Mouse (Mus musculus) G1E (cell line): Measurements from ENCODE around the gene Syndig1. TPM values are rescaled to one million over a fixed set of nuclear protein-coding genes. Genes with fewer than 3 reads are reported as not detected.

ENCODE experiments used
- ATAC-seq: 2 replicates; pipeline ENCODE4 v1.8.0; 2016; ENCODE audit warnings: mild to moderate bottlenecking; ENCODE audit not compliant: insufficient number of reproducible peaks, poor library complexity, low FRiP score, severe bottlenecking; ENCODE audit errors: extremely low read depth
- DNase-seq: peaks from one replicate; pipeline ENCODE4 v3.0.0; 2012; ENCODE audit warnings: low spot score
- H3K27me3 ChIP-seq: 2 replicates; pipeline ENCODE4 v1.6.1; 2012; ENCODE audit warnings: mild to moderate bottlenecking, low read length, inconsistent platforms; ENCODE audit not compliant: insufficient read depth
- H3K36me3 ChIP-seq: replicated peaks from 2 replicates; pipeline ENCODE3; 2012; ENCODE audit warnings: mild to moderate bottlenecking, inconsistent platforms
- H3K4me1 ChIP-seq: 2 replicates; pipeline ENCODE4 v1.6.1; 2012; ENCODE audit warnings: low read depth, low read length, inconsistent platforms, mixed read lengths; ENCODE audit not compliant: insufficient read depth
- H3K4me3 ChIP-seq: 2 replicates; pipeline ENCODE4 v1.5.1; 2012; ENCODE audit warnings: low read depth, mild to moderate bottlenecking, inconsistent platforms, low read length, moderate library complexity, mixed read lengths
- H3K9me3 ChIP-seq: replicated peaks from 2 replicates; pipeline ENCODE4 v1.6.1; 2012; ENCODE audit warnings: inconsistent platforms
- CTCF ChIP-seq: IDR thresholded peaks from 2 replicates; pipeline ENCODE4 v1.5.1; 2012; ENCODE audit warnings: low read depth, low read length, inconsistent platforms, mixed read lengths
- GATA1 ChIP-seq: IDR thresholded peaks from 2 replicates; pipeline ENCODE4 v1.6.1; 2012; ENCODE audit warnings: borderline replicate concordance, low read length, inconsistent platforms, mixed read lengths
- GATA2 ChIP-seq: IDR thresholded peaks from 2 replicates; pipeline ENCODE4 v1.6.1; 2012; ENCODE audit warnings: low read depth, low read length, inconsistent platforms, borderline replicate concordance
- POLR2AphosphoS5 ChIP-seq: IDR thresholded peaks from 2 replicates; pipeline ENCODE4 v1.6.1; 2012; ENCODE audit warnings: low read depth, low read length, inconsistent platforms; ENCODE audit not compliant: insufficient replicate concordance
- TAL1 ChIP-seq: conservative IDR thresholded peaks from 2 replicates; pipeline ENCODE4 v1.6.1; 2012; ENCODE audit warnings: low read depth, low read length, inconsistent platforms, mixed read lengths
- polyA plus RNA-seq: library from polyadenylated mRNA; stranded (reverse); fragments of >175 nt; gene quantifications from 2 replicates; pipeline ENCODE4 v1.2.3, GENCODE M21; 2012
- total RNA-seq, 2 experiments: library from RNA; stranded (forward) in 1 of 2; stranded (reverse) in 1 of 2; fragments of 200-1000 nt in 1 of 2; fragments of >200 nt in 1 of 2; fragmentation: Nextera tagmentation in 1 of 2; gene quantifications; 2 replicates each; pipeline ENCODE4 v1.2.3; 2014 to 2017

The Syndig1 gene
- total and polyA plus RNA-seq, 3 experiments: 0.16 TPM; not detected in 2

- TF ChIP-seq GATA1 (no peak), TAL1 (no peak), GATA2 (no peak), POLR2AphosphoS5 (no peak), CTCF (no peak)
Observed at GRCm38 (mm10) chr2:149939586-149939985, 110.6 kb downstream of the Syndig1 start.

GRCm38 (mm10) chr2:149950641-149951040, 121.6 kb downstream of the Syndig1 start:
- Histone ChIP-seq H3K4me3 (no peak overlapping the region), H3K4me1 (no peaks in the 10 kb centered on the region), H3K36me3 (no peaks in the 10 kb centered on the region), H3K9me3 (no peaks in the 10 kb centered on the region; the same call in 1 of the 2 replicates), H3K27me3 (no peaks in the 10 kb centered on the region)
- no peak for TF ChIP-seq GATA1
- TF ChIP-seq POLR2AphosphoS5: no peak
- no peak for TF ChIP-seq CTCF
- TF ChIP-seq GATA2: no peak
- TF ChIP-seq TAL1: no peak
- no peak for DNase-seq
- no peak for ATAC-seq

More at GRCm38 (mm10) chr2:149939586-149939985, 110.6 kb downstream of the Syndig1 start:
- DNase-seq (no peak), ATAC-seq (no peak)
- no peak overlapping the region for H3K4me3 ChIP-seq
- H3K9me3 ChIP-seq: no peaks in the 10 kb centered on the region
- no peaks in the 10 kb centered on the region for H3K4me1 ChIP-seq
- H3K27me3 ChIP-seq: no peaks in the 10 kb centered on the region
- no peaks in the 10 kb centered on the region for H3K36me3 ChIP-seq

- H3K36me3 ChIP-seq: no peaks in the 10 kb centered on the region
- no peaks in the 10 kb centered on the region for H3K27me3 ChIP-seq
- TF ChIP-seq CTCF: no peak
- TF ChIP-seq GATA1: no peak
- no peak for TF ChIP-seq TAL1
- no peak for TF ChIP-seq POLR2AphosphoS5
- no peak for TF ChIP-seq GATA2
- no peaks in the 10 kb centered on the region for H3K4me1 ChIP-seq
- DNase-seq (no peak), ATAC-seq (no peak)
- no peaks in the 10 kb centered on the region for H3K9me3 ChIP-seq
- no peak overlapping the region for H3K4me3 ChIP-seq
Observed at GRCm38 (mm10) chr2:149971014-149971413, 142.0 kb downstream of the Syndig1 start.

GRCm38 (mm10) chr2:149973583-149973982, 144.6 kb downstream of the Syndig1 start:
- TF ChIP-seq POLR2AphosphoS5: no peak
- TF ChIP-seq TAL1: no peak
- no peak for TF ChIP-seq GATA1
- Histone ChIP-seq H3K36me3 (no peaks in the 10 kb centered on the region), H3K4me1 (no peaks in the 10 kb centered on the region), H3K27me3 (no peaks in the 10 kb centered on the region), H3K9me3 (no peaks in the 10 kb centered on the region), H3K4me3 (no peak overlapping the region)
- no peak for DNase-seq
- ATAC-seq: no peak

- no peaks in the 10 kb centered on the region for H3K4me1 ChIP-seq
- H3K9me3 ChIP-seq: no peaks in the 10 kb centered on the region
- DNase-seq (no peak), ATAC-seq (no peak)
- no peak overlapping the region for H3K4me3 ChIP-seq
- no peaks in the 10 kb centered on the region for H3K36me3 ChIP-seq
- no peak for TF ChIP-seq CTCF
- no peak for TF ChIP-seq GATA2
- no peak for TF ChIP-seq POLR2AphosphoS5
- TF ChIP-seq GATA1: no peak
- TF ChIP-seq TAL1: no peak
- no peaks in the 10 kb centered on the region for H3K27me3 ChIP-seq
Observed at GRCm38 (mm10) chr2:149980419-149980818, 151.4 kb downstream of the Syndig1 start.

GRCm38 (mm10) chr2:149982466-149982865, 153.5 kb downstream of the Syndig1 start:
- Histone ChIP-seq H3K27me3 (no peaks in the 10 kb centered on the region), H3K36me3 (no peaks in the 10 kb centered on the region), H3K4me3 (no peak overlapping the region), H3K4me1 (no peaks in the 10 kb centered on the region), H3K9me3 (no peaks in the 10 kb centered on the region)
- ATAC-seq: no peak
- TF ChIP-seq GATA2: no peak
- no peak for TF ChIP-seq POLR2AphosphoS5
- TF ChIP-seq TAL1: no peak
- TF ChIP-seq CTCF: no peak
- no peak for TF ChIP-seq GATA1
- DNase-seq: no peak
